Mouse (Mus musculus): ENCODE data around the gene Rnf167.
A peak's percentile ranks its signal among the peaks of the same experiment; 100 is the strongest.

- TF ChIP-seq CTCF (IDR thresholded peaks at IDR 0.05; ENCODE audit: control insufficient read depth, insufficient read depth, low read length) (peak; percentile 21; the same call in 1 of the 2 replicates), POLR2A (IDR thresholded peaks at IDR 0.05; ENCODE audit: borderline replicate concordance, control insufficient read depth, low read depth, low read length) (no peak)
These were observed 23.8 kb upstream of the Rnf167 start for GRCm38 (mm10) chr11:70623053-70623742.

Measured in bone marrow, adult 2 months (tissue).